ENCODE assay signal across 12 mouse cellular contexts in genomic region chr3:35318348-35318747, GRCm38 (mm10).
DNase-seq lines count a peak whose midpoint lies in the region; ATAC-seq and TF ChIP-seq lines count a peak whose summit lies in the region.
"Had no signal": no experiment of that assay in that cellular context is flagged by ENCODE, and none has a peak within 500 bp of the region (broad histone marks: within the 10 kb centered on the region; RNA-seq: fewer than 3 reads in every experiment).

No protein-coding gene starts in this region.

- H3K4me3 ChIP-seq in limb, embryonic 12.5 days (replicated peaks), result no peak overlapping the region
- H3K4me3 ChIP-seq in limb, embryonic 10.5 days, result no peak overlapping the region
- no peak overlapping the region for H3K4me3 ChIP-seq in CH12.LX (replicated peaks in 1 of 3; ENCODE audit: low read depth in 2 of 3, low read length in 2 of 3, poor library complexity in 1 of 3)
- H3K4me3 ChIP-seq in intestine, embryonic 16.5 days (ENCODE audit: low read length), result no peak overlapping the region

- no peak for TF ChIP-seq RAD21 in CH12.LX (IDR thresholded peaks at IDR 0.05; ENCODE audit: low read depth, low read length)

- 0 out of 2 replicates have a peak, but pooled peaks cover 3% of the 10 kb centered on the region for H3K9me3 ChIP-seq in limb, embryonic 12.5 days
- no peaks in the 10 kb centered on the region for H3K9me3 ChIP-seq in limb, embryonic 10.5 days (replicated peaks)
- H3K9me3 ChIP-seq in CH12.LX (replicated peaks; ENCODE audit: low read length), result no peaks in the 10 kb centered on the region
- H3K9me3 ChIP-seq in intestine, embryonic 16.5 days (ENCODE audit: control insufficient read depth, low read length), result no peaks in the 10 kb centered on the region

- WGBS in limb, embryonic 12.5 days, result 45% methylated on average over 13 of the region's 13 CpGs
- WGBS in limb, embryonic 10.5 days, result 74% methylated on average over 13 of the region's 13 CpGs
- WGBS in intestine, embryonic 16.5 days, result 68% methylated on average over 13 of the region's 13 CpGs

- no peak for ATAC-seq in limb, embryonic 12.5 days (ENCODE audit: insufficient number of reproducible peaks, insufficient read depth, low FRiP score, low TSS enrichment, low read depth)
- ATAC-seq in intestine, embryonic 16.5 days, result no peak

- peak overlapping the region; percentile 8; the same call in 1 of the 2 replicates for H3K4me2 ChIP-seq in limb, embryonic 12.5 days
- H3K4me2 ChIP-seq in CH12.LX (ENCODE audit: insufficient read depth, low read depth, poor library complexity, severe bottlenecking), result peak overlapping the region; percentile 90
- H3K4me2 ChIP-seq in intestine, embryonic 16.5 days (ENCODE audit: low read depth, low read length), result no peak overlapping the region
- H3K4me2 ChIP-seq: lung, embryonic 14.5 days had no signal

- H3K36me3 ChIP-seq in limb, embryonic 12.5 days, result no peaks in the 10 kb centered on the region
- no peaks in the 10 kb centered on the region for H3K36me3 ChIP-seq in limb, embryonic 10.5 days
- no peaks in the 10 kb centered on the region for H3K36me3 ChIP-seq in CH12.LX (replicated peaks in 1 of 2; ENCODE audit: control insufficient read depth in 1 of 2, insufficient read depth in 1 of 2, low read length in 1 of 2)
- H3K36me3 ChIP-seq in intestine, embryonic 16.5 days (ENCODE audit: control insufficient read depth, insufficient read depth, low read length), result no peaks in the 10 kb centered on the region

- no peak for TF ChIP-seq CTCF in CH12.LX (conservative IDR thresholded peaks at IDR 0.05 in 1 of 2, IDR thresholded peaks at IDR 0.05 in 1 of 2; ENCODE audit: low read depth in 2 of 2, low read length in 2 of 2)

- dilution Hi-C loops in CH12.LX (cut with MboI; ENCODE audit: extremely low pct_ligation_motif_present, extremely low pct_unique_long_range_greater_than_20kb, low sequenced_read_pairs), result no loop called here

- H3K27me3 ChIP-seq in limb, embryonic 12.5 days, result no peaks in the 10 kb centered on the region; the same call in 1 of the 2 replicates
- no peaks in the 10 kb centered on the region for H3K27me3 ChIP-seq in limb, embryonic 10.5 days (ENCODE audit: low read depth, poor library complexity, severe bottlenecking)
- H3K27me3 ChIP-seq in CH12.LX (replicated peaks), result no peaks in the 10 kb centered on the region
- H3K27me3 ChIP-seq in intestine, embryonic 16.5 days (replicated peaks; ENCODE audit: control insufficient read depth, insufficient read depth, low read length), result no peaks in the 10 kb centered on the region

- TF ChIP-seq POLR2A in CH12.LX (IDR thresholded peaks at IDR 0.05; ENCODE audit: low read depth, low read length), result no peak

- in situ Hi-C loops in CH12.LX (cut with MboI; ENCODE audit: low pct_ligation_motif_present, low pct_unique_long_range_greater_than_20kb, low sequenced_read_pairs), result no loop called here

- DNase-seq in limb, embryonic 10.5 days (ENCODE audit: low spot score), result no peak
- no peak for DNase-seq in CH12.LX (ENCODE audit: extremely low read depth)
- DNase-seq in fat pad, adult 2 months (ENCODE audit: extremely low read depth, low read depth, low spot score), result peak; percentile 36
- DNase-seq in thymus, adult 18-20 months, result peak; percentile 23 to 48
- DNase-seq in layer of hippocampus, adult 8-10 months (ENCODE audit: low spot score in 2 of 2), result no peak
- DNase-seq: adrenal gland, adult 8-10 months; gastrocnemius, postnatal 25 days; kidney, postnatal 4 days; right cerebral cortex, adult 18-20 months had no signal

- no peak overlapping the region for H3K9ac ChIP-seq in limb, embryonic 12.5 days (replicated peaks)
- no peak overlapping the region for H3K9ac ChIP-seq in CH12.LX (ENCODE audit: insufficient read depth, low read depth)
- H3K9ac ChIP-seq in intestine, embryonic 16.5 days (ENCODE audit: low read depth, low read length), result no peak overlapping the region
- H3K9ac ChIP-seq: lung, embryonic 14.5 days had no signal

- no peak for TF ChIP-seq EP300 in CH12.LX (IDR thresholded peaks at IDR 0.05; ENCODE audit: low read length)

- H3K4me1 ChIP-seq in limb, embryonic 12.5 days (replicated peaks), result peaks cover 29% of the 10 kb centered on the region
- H3K4me1 ChIP-seq in limb, embryonic 10.5 days, result peaks cover 40% of the 10 kb centered on the region
- 0 out of 4 replicates have a peak, but pooled peaks cover 0 to 2% of the 10 kb centered on the region in 2 experiments for H3K4me1 ChIP-seq in CH12.LX (ENCODE audit: control insufficient read depth in 1 of 2, insufficient read depth in 2 of 2)
- H3K4me1 ChIP-seq in intestine, embryonic 16.5 days (ENCODE audit: control insufficient read depth, insufficient read depth, low read length), result no peaks in the 10 kb centered on the region

- H3K79me2 ChIP-seq in CH12.LX (replicated peaks; ENCODE audit: control insufficient read depth, extremely low read depth, insufficient read depth, poor library complexity, severe bottlenecking), result no peaks in the 10 kb centered on the region

- H3K27ac ChIP-seq in limb, embryonic 12.5 days, result no peak overlapping the region
- H3K27ac ChIP-seq in limb, embryonic 10.5 days, result no peak overlapping the region
- H3K27ac ChIP-seq in CH12.LX (ENCODE audit: insufficient read depth, low read depth), result no peak overlapping the region
- no peak overlapping the region for H3K27ac ChIP-seq in intestine, embryonic 16.5 days (ENCODE audit: low read length)

TF ChIP-seq in CH12.LX, 34 proteins besides CTCF, POLR2A, EP300 and RAD21:
- TF ChIP-seq BHLHE40 (IDR thresholded peaks at IDR 0.05; ENCODE audit: low read depth, low read length) (peak; percentile 26; the same call in 1 of the 2 replicates), GABPA (IDR thresholded peaks at IDR 0.05; ENCODE audit: insufficient replicate concordance, low read depth, low read length) (no peak)

Comparison
In these comparisons a context has a peak if more than half of its experiments do, and no peak if none do; other contexts are left out.
1. DNase-seq: peak in fat pad, adult 2 months (single experiment) and thymus, adult 18-20 months (2 of 2); none in limb, embryonic 10.5 days (single experiment), CH12.LX (single experiment) and layer of hippocampus, adult 8-10 months (0 of 2).